Mouse (Mus musculus) kidney, adult 2 months (tissue): ENCODE results near the gene P2ry2.

Experiments
- CTCF ChIP-seq: fragments of 200-500 bp; conservative IDR thresholded peaks from 2 replicates; pipeline ENCODE4 v1.5.1; 2011; ENCODE audit warnings: low read depth, mild to moderate bottlenecking, control low read depth, low read length, moderate library complexity, mixed read lengths; ENCODE audit not compliant: insufficient read depth, insufficient read length
- POLR2A ChIP-seq: fragments of 200-500 bp; IDR thresholded peaks from one replicate; pipeline ENCODE4 v1.6.1; 2011; ENCODE audit warnings: low read depth, low read length, control low read depth

GRCm38 (mm10) chr7:100988092-100988491, 24.6 kb downstream of the P2ry2 start:
- TF ChIP-seq POLR2A (no peak), CTCF (peak; percentile 89)
